Comparison of ENCODE assay signal across 27 mouse cellular contexts in the genomic region with DNA sequence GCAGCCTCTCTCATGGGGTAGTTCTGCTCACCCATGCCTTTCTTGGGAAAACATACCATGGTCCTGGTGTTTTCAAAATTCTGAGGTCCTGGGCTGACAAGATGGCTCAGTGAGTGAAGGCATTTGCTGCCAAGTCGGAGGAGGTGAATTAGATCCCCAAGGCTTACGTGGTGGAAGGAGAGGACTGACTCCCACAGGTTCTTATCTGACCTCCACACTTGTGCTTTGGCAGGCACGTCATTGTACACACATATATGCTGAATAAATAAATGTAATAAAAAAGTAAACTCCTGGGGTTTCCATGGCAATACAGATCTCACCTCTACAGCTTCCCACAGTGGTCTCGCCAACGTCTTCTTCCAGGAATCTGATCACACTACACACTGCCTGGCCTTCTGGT. TPM values are rescaled to one million over a fixed set of nuclear protein-coding genes. Genes with fewer than 3 reads are reported as not detected.
DNase-seq lines count a peak whose midpoint lies in the region; ATAC-seq and TF ChIP-seq lines count a peak whose summit lies in the region.
"Had no signal": no experiment of that assay in that cellular context is flagged by ENCODE, and none has a peak within 500 bp of the region (broad histone marks: within the 10 kb centered on the region; RNA-seq: fewer than 3 reads in every experiment).

No protein-coding gene starts in this region.

- H3K27ac ChIP-seq in liver, embryonic 12.5 days, result no peak overlapping the region
- no peak overlapping the region for H3K27ac ChIP-seq in midbrain, postnatal 0 days (ENCODE audit: low read depth, low read length)
- no peak overlapping the region for H3K27ac ChIP-seq in forebrain, embryonic 13.5 days
- H3K27ac ChIP-seq: embryonic facial prominence, embryonic 10.5 days; forebrain, embryonic 12.5 days; gastrocnemius, adult 2 months; heart, embryonic 13.5 days; hindbrain, embryonic 15.5 days had no signal

- H3K36me3 ChIP-seq in liver, embryonic 12.5 days, result no peaks in the 10 kb centered on the region
- H3K36me3 ChIP-seq in midbrain, postnatal 0 days (ENCODE audit: insufficient read depth, low read length), result no peaks in the 10 kb centered on the region
- no peaks in the 10 kb centered on the region for H3K36me3 ChIP-seq in forebrain, embryonic 13.5 days (ENCODE audit: poor library complexity, severe bottlenecking)
- H3K36me3 ChIP-seq: embryonic facial prominence, embryonic 10.5 days; forebrain, embryonic 12.5 days; G1E; heart, embryonic 13.5 days; hindbrain, embryonic 15.5 days had no signal

- peak; percentile 47; the same call in 1 of the 2 replicates for ATAC-seq in liver, embryonic 12.5 days
- peak; percentile 46; the same call in 1 of the 2 replicates for ATAC-seq in erythroid progenitor cell, adult 5-6 weeks (replicated peaks; ENCODE audit: low FRiP score, poor library complexity, severe bottlenecking)
- ATAC-seq in megakaryocyte-erythroid progenitor cell, adult 5-6 weeks (replicated peaks; ENCODE audit: low FRiP score, low TSS enrichment, poor library complexity, severe bottlenecking), result peak; percentile 93
- ATAC-seq in midbrain, postnatal 0 days (ENCODE audit: low FRiP score), result no peak
- ATAC-seq in forebrain, embryonic 13.5 days, result no peak
- ATAC-seq: CD4-positive, CD25-positive, alpha-beta regulatory T cell, adult 4 months; forebrain, postnatal 0 days; Patski had no signal

- H3K4me2 ChIP-seq in liver, embryonic 12.5 days, result no peak overlapping the region
- no peak overlapping the region for H3K4me2 ChIP-seq in midbrain, postnatal 0 days (ENCODE audit: low read depth, low read length, poor library complexity, severe bottlenecking)
- no peak overlapping the region for H3K4me2 ChIP-seq in forebrain, embryonic 13.5 days
- H3K4me2 ChIP-seq: forebrain, embryonic 12.5 days; heart, embryonic 13.5 days; hindbrain, embryonic 15.5 days had no signal

- 36% methylated on average over 5 of the region's 5 CpGs for WGBS in liver, embryonic 12.5 days (ENCODE audit: insufficient replicate concordance)
- WGBS in midbrain, postnatal 0 days, result 83% methylated on average over 5 of the region's 5 CpGs
- WGBS in forebrain, embryonic 13.5 days, result 87% methylated on average over 5 of the region's 5 CpGs

- H3K9me3 ChIP-seq in liver, embryonic 12.5 days (replicated peaks), result no peaks in the 10 kb centered on the region
- H3K9me3 ChIP-seq in midbrain, postnatal 0 days (ENCODE audit: low read length), result no peaks in the 10 kb centered on the region
- H3K9me3 ChIP-seq in forebrain, embryonic 13.5 days (replicated peaks), result no peaks in the 10 kb centered on the region
- H3K9me3 ChIP-seq: embryonic facial prominence, embryonic 10.5 days; forebrain, embryonic 12.5 days; G1E; heart, embryonic 13.5 days; hindbrain, embryonic 15.5 days had no signal

- peaks cover 8% of the 10 kb centered on the region; the same call in 1 of the 2 replicates for H3K4me1 ChIP-seq in liver, embryonic 12.5 days
- H3K4me1 ChIP-seq in midbrain, postnatal 0 days (ENCODE audit: insufficient read depth, low read length), result no peaks in the 10 kb centered on the region
- no peaks in the 10 kb centered on the region for H3K4me1 ChIP-seq in forebrain, embryonic 13.5 days
- H3K4me1 ChIP-seq: forebrain, embryonic 12.5 days; heart, embryonic 13.5 days; hindbrain, embryonic 15.5 days had no signal

- no peak overlapping the region for H3K4me3 ChIP-seq in liver, embryonic 12.5 days
- no peak overlapping the region for H3K4me3 ChIP-seq in midbrain, postnatal 0 days (ENCODE audit: low read depth, low read length)
- H3K4me3 ChIP-seq in forebrain, embryonic 13.5 days, result no peak overlapping the region
- H3K4me3 ChIP-seq: embryonic facial prominence, embryonic 10.5 days; erythroblast, embryonic 14.5 days; forebrain, embryonic 12.5 days; gastrocnemius, adult 2 months; heart, embryonic 13.5 days; hindbrain, embryonic 15.5 days had no signal

- no peak overlapping the region for H3K9ac ChIP-seq in liver, embryonic 12.5 days
- H3K9ac ChIP-seq in midbrain, postnatal 0 days (replicated peaks; ENCODE audit: low read length, poor library complexity, severe bottlenecking), result no peak overlapping the region
- no peak overlapping the region for H3K9ac ChIP-seq in forebrain, embryonic 13.5 days
- H3K9ac ChIP-seq: forebrain, embryonic 12.5 days; forebrain, postnatal 0 days; heart, embryonic 13.5 days; hindbrain, embryonic 15.5 days had no signal

- no peaks in the 10 kb centered on the region for H3K27me3 ChIP-seq in liver, embryonic 12.5 days (replicated peaks)
- no peaks in the 10 kb centered on the region for H3K27me3 ChIP-seq in midbrain, postnatal 0 days (ENCODE audit: insufficient read depth, low read length)
- no peaks in the 10 kb centered on the region for H3K27me3 ChIP-seq in forebrain, embryonic 13.5 days
- H3K27me3 ChIP-seq: forebrain, embryonic 12.5 days; hindbrain, embryonic 15.5 days had no signal

- DNase-seq in liver, result no peak
- peak; percentile 42 for DNase-seq in c-Kit-positive CD71-positive TER-119-negative erythroid progenitor cells, embryonic 14.5 days (ENCODE audit: low read depth)
- no peak for DNase-seq in gastrocnemius, postnatal 25 days
- DNase-seq in midbrain, postnatal 0 days (ENCODE audit: low spot score), result no peak
- DNase-seq: adrenal gland, adult 2 months; adrenal gland, postnatal 25 days; B cell, adult 2 months; cerebellum, adult 11-12 months; cerebellum, adult 9-10 months; cerebellum, postnatal 36 days; forebrain, postnatal 0 days; gastrocnemius, adult 2 months; gastrocnemius, postnatal 36 days; heart, adult 11 months; heart, postnatal 36 days had no signal

- TF ChIP-seq CTCF in midbrain, postnatal 0 days (IDR thresholded peaks at IDR 0.05), result no peak

RNA-seq across cellular contexts. Expression of gene Sin3b, which starts 6.5 kb away (rescaled TPM):
- polyA plus RNA-seq in liver, embryonic 12.5 days (2016; fragmentation: Nextera tagmentation; extraction: Ambion mirVana), result 73.0 and 80.0 TPM in 2 replicates
- total RNA-seq in erythroid progenitor cell, adult 5-6 weeks (2015; ENCODE audit: low replicate concordance), result 13.8 and 26.3 TPM in 2 replicates
- 19.5 and 34.8 TPM in 2 replicates for total RNA-seq in erythroid progenitor cell, adult 5-6 weeks (2017; ENCODE audit: low replicate concordance)
- total RNA-seq in megakaryocyte-erythroid progenitor cell, adult 5-6 weeks (2014; fragmentation: Nextera tagmentation), result 81.0 and 90.9 TPM in 2 replicates
- total RNA-seq in megakaryocyte-erythroid progenitor cell, adult 5-6 weeks (2017), result 73.6 and 95.5 TPM in 2 replicates
- 10 to 100 TPM; 32.6 to 37.8 TPM for total RNA-seq in gastrocnemius, postnatal 25 days (2021)
- 210 and 256 TPM in 2 replicates for total RNA-seq in midbrain, postnatal 0 days (2014; rRNA removed)
- polyA plus RNA-seq in midbrain, postnatal 0 days (2015; fragmentation: Nextera tagmentation; extraction: Ambion mirVana), result 231 and 234 TPM in 2 replicates
- 185 and 197 TPM in 2 replicates for polyA plus RNA-seq in forebrain, embryonic 13.5 days (2015; fragmentation: Nextera tagmentation; extraction: Ambion mirVana)

RNA-seq across cellular contexts. Expression of gene F2rl3, which starts 45.1 kb away (rescaled TPM):
- polyA plus RNA-seq in liver, embryonic 12.5 days (2016; fragmentation: Nextera tagmentation; extraction: Ambion mirVana), result 6.6 TPM in 2 replicates
- not detected in 2 replicates for total RNA-seq in erythroid progenitor cell, adult 5-6 weeks (2015; ENCODE audit: low replicate concordance)
- total RNA-seq in erythroid progenitor cell, adult 5-6 weeks (2017; ENCODE audit: low replicate concordance), result not detected in 2 replicates
- total RNA-seq in megakaryocyte-erythroid progenitor cell, adult 5-6 weeks (2014; fragmentation: Nextera tagmentation), result 0.13 and 5.0 TPM in 2 replicates
- 2.0 and 3.0 TPM in 2 replicates for total RNA-seq in megakaryocyte-erythroid progenitor cell, adult 5-6 weeks (2017)
- 1 to 10 TPM in 1 of 2 experiments, under 1 TPM in 1; 0.97 to 1.6 TPM for total RNA-seq in gastrocnemius, postnatal 25 days (2021)
- 0.28 and 0.49 TPM in 2 replicates for total RNA-seq in midbrain, postnatal 0 days (2014; rRNA removed)
- polyA plus RNA-seq in midbrain, postnatal 0 days (2015; fragmentation: Nextera tagmentation; extraction: Ambion mirVana), result 0.28 and 0.34 TPM in 2 replicates
- 0.57 and 0.87 TPM in 2 replicates for polyA plus RNA-seq in forebrain, embryonic 13.5 days (2015; fragmentation: Nextera tagmentation; extraction: Ambion mirVana)
- polyA plus RNA-seq: G1E had no signal

Comparison
In these comparisons a context has a peak if more than half of its experiments do, and no peak if none do; other contexts are left out.
1. ATAC-seq: peak in liver, embryonic 12.5 days (single experiment), erythroid progenitor cell, adult 5-6 weeks (single experiment) and megakaryocyte-erythroid progenitor cell, adult 5-6 weeks (single experiment); none in midbrain, postnatal 0 days (single experiment) and forebrain, embryonic 13.5 days (single experiment).